Mouse (Mus musculus): ENCODE results near the gene Cfdp1. TPM values are rescaled to one million over a fixed set of nuclear protein-coding genes. Genes with fewer than 3 reads are reported as not detected.
A peak's percentile ranks its signal among the peaks of the same experiment; 100 is the strongest.

Gene Cfdp1
- total RNA-seq (2022): 10 to 100 TPM; 11.7 to 17.6 (median 14.7) TPM

DNA sequence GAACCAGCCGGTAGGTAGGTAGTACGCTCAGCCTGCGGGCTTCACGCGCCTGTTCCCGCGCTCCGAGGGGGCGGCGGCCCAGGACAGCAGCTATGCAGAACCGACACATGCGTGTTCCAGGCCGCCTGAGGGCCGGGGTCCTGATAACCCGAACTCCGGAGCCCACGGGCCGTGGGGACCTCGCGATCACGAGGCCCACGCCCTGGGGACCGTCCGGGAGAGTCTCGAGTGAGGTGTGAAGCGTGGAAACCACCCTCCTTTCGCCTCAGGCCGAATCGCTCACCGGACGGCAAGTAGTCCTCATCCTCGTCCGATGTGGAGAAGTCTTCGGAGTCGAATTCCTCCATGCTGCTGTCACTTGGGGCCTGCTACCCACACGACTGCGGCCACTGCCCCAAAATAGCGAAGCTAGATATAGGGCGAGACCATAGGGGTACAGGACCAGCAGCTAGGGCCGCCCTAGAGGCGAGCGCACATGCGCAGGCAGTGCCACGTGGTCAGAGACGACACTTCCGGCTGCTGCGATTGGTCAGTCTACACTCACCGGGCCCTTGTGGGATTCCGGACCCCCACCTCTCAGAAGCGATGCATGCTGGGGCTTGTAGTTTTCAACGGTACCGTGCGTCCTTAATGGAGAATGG, at the start of gene Cfdp1:
Gene Cfdp1 (minus strand): TSS at position 431 of the 641 bp plus-strand sequence.
- DNase-seq (ENCODE audit: low spot score in 2 of 2): peak; percentile 90 to 92

DNA sequence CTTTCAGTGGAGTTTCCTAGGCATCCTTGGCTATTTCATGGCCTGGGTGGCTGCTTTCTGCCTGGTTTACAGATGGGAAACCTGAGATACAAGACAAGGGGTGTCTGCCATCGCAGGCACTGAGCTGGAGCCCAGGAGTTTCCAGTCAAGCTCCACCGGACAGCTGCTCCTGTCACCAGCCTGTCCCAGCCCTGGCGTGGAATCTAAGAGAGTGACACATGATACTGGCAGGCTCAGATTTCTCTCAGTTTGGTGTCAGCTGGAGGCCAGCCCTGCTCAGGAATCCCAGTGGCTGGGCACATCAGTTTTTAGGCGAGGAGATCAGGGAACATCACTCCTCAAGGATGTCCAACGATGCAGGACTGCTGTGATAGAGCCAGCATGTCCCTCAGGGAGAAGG, 48.0 kb upstream of the Cfdp1 start:
- DNase-seq (ENCODE audit: low spot score in 2 of 2): peak; percentile 71 to 82

DNA sequence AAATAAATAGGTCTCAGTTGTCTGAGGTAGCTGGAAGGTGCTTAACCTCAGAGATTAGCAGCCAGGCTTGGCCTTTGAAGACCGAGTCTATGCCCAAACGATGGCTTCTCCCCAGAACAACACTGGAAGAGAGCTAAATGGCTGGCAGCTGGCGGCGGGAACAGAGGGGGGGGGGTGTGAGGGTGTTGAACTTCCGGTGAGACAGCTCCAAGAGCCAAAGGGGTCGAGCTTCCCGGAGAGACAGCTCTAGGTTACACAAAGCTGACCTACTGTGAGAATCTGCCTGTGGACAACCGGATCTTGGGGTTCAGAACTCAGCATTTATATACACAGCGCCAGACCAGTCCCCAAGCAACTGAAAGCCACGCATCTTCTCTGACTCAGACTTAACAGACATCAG, 44.5 kb upstream of the Cfdp1 start:
- no peak for DNase-seq (ENCODE audit: low spot score in 2 of 2)

DNA sequence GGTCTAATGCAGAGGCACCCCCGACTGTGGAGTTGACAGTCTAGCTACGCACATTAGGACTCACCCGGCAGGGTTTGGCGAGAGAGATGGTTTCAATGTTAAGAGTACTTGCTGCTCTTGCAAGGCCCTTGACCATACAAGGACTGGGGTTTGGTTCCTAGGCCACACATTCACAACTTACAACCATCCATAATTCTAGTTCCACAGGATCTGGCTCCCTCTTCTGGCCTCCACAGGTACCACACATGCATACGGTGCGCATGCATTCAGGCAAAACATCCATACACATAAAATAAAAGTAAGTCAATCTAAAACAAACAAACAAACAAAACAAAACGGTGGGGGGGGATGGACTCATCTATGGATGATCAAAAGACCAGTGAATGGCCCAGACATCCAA, 40.9 kb upstream of the Cfdp1 start:
- no peak for DNase-seq (ENCODE audit: low spot score in 2 of 2)

DNA sequence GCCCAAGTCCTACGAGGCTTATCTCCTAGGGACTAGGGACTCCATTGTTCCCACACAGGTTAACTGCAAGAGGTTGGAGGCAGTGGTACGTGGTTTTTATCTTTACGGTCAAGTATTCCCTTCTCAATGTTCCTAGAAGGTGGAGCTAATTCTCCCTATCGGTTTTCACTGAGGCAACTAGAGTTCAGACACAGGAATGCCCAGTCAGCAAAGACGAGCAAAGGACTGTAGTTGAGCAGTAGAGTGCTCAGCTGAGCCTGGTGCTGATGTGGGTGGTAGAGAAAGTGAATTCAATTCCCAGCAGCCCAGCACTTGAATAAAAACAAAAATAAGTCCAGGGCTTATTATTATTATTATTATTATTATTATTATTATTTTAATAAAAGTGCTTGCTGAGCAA, 38.5 kb upstream of the Cfdp1 start:
- no peak for DNase-seq (ENCODE audit: low spot score in 2 of 2)

DNA sequence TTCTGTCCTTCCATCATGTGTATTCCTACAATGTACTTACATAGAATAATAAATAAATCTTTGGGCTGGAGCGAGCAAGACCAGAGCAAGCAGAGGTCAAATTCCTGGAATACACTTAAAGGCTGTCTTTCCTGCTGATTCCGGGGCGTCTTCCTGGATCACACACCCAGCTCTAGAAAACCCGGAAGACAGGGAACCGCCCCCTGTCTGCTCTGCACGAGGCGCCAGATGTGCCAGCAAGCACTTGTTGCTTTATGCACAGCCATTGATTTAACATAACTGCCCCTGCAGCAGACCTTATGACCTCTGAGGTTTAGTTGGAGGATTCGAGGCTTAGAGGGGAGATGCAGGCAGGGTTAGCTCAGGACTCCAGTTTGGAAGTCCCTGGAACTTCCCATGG, 37.9 kb upstream of the Cfdp1 start:
- no peak for DNase-seq (ENCODE audit: low spot score in 2 of 2)

DNA sequence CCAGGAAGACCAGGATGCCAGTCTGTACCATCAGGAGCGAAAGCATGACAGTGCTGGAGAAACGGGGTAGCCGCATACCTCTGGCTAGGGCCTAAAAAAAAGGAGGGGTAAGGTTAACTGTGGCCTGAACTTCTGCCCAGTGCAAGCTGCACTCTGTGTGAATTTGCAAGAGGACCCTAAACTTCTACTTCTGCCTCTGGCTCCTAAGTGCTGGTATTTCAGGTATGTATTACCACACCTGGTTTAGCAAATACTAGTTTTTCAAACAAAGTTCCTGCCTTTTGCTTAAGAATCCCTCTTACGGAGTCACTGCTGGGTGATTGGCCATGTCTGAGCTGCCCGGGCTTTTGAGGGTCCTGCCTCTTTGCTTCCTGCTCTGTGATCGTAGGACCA, 36.8 kb upstream of the Cfdp1 start:
- no peak for DNase-seq (ENCODE audit: low spot score in 2 of 2)

DNA sequence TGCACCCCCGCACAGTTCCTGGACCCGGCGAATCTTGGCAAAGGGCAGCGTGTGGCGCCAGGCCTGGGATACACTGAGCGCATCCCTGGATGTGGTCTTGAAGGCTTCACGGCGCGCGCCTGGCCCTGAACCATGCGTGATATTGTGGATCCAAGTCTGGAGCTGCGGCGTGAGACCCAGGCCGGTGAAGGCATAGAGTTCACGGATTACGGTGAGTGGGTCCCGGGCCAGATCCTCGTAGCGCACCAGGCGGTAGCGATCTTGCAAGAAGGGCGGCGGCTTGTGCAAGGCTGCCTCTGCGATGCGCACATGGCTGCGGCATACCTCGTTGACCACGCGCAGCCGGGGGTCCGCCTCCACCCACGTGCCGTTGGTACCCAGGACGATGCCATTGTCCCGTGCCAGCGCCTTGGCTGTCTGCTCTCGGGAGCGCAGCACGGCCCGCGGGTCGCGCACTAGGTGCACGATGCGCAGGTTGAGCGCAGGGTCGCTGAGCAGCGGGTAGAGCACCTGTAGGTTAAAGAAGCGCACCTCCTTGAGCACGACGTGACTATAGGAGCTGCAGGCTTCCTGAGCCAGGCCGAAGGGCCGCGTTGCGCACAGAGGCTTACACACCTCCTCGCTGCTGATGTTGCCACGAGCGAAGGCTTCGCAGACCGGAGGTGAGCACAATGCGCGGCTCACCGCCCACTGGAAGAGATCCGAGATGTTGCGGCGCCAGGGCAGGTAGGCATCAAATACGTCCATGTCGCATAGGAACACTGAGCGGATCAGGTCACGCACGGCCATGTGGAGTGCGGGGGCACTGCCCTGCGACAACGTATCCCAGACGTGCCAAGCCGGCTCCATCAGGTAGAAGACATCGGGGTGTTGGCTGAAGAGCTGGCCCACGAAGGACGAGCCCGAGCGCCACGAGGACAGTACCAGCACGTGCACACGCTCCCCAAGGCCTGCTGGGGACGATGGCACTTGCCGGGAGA, 36.1 kb upstream of the Cfdp1 start:
- no peak for DNase-seq (ENCODE audit: low spot score in 2 of 2)

DNA sequence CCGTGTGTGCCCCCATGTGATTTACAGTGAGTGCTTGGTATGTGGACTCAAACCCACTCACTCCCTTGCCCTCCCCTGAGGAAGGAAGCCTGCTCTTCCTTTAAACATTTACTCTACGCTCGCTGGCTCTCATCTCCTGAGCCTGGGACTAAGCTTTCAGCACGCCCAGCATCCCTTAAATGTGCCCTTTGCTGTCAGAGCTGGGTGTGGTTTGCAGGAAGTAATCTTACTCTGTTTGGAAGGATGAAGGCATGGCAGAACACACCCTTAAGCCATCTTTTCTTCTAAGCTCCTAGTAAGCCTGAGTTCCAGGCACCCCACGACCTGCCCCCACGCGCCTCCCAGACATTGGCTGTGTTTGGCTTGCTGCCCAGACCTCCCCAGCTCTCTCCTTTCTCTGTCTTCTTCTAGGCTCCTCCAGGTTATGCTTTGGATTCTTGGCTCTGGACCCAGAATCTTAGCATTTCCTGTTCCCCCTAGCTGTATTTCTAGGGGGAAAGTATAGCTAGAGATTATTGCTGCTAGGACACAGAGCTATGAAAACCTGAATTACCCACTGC, 34.1 kb upstream of the Cfdp1 start:
- no peak for DNase-seq (ENCODE audit: low spot score in 2 of 2)

DNA sequence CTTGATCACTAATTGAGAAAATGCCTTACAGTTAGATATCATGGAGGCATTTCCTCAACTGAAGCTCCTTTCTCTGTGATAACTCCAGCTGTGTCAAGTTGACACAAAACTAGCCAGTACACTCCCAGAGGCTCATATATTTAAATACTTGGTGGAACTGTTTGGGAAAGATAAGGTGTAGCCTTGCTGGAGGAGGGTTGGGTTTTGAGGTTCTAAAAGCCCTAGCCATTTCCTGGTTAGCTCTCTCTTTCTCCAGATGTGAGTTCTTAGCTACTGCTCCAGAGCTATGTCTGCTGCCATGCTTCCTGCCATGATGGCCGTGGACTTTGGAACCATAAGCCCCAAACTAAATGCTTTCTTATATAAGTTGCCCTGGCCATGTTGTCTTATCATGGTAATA, 33.4 kb upstream of the Cfdp1 start:
- DNase-seq (ENCODE audit: low spot score in 2 of 2): no peak

DNA sequence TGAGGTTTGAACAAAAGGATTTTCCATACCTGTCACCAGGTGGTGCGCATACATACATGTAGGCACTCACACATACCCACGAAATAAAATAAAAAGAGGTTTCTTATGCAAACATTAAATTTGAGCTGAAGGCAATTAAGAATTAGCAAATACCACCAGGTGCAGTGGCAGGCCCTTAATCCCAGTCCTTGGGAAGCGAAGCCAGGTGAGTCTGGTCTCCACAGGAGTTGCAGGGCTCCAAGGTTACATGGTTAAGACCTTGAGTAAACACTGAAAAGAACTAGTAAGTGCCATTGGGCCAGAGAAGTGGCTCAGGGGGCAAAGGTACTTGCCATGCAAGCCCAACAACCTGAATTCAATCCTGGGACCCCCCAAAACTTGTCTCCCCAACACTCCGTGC, 29.5 kb upstream of the Cfdp1 start:
- no peak for DNase-seq (ENCODE audit: low spot score in 2 of 2)

DNA sequence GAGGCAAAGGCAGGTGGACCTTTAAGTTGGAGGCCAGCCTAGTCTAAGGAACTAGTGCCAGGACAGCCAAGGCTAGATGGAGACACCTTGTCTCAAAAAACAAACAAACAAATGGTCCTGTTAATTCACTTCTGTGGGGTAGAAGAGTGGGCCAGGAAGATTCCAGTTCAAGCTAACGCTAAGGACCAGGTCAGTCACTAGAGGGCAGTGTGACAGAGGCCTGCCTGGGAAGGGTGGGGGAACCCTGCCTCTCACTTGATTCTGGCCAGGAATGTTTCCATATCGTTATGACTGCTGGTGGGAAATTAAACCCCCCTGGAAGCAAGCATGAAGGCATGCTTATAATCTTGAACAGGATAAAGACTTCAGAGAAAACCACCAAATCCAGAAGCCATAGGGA, 27.5 kb upstream of the Cfdp1 start:
- no peak for DNase-seq (ENCODE audit: low spot score in 2 of 2)

DNA sequence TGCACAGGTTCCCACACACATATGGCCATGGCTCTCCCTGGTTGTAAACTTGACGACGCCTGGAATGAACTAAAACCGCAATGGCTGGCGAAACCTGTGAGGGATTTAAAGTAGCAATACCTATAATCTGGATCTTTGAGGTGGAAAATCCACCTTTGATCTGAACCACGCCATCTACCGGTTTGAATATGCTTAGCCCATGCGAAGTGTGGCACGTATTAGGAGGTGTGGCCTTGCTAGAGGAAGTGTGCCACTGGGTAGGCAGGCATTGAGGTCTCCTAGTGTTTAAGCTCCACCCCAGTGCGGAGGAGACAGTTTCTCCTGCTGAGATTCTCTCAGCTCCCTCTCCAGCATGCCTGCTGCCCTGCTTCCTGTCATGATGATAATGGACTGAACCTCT, 23.6 kb upstream of the Cfdp1 start:
- no peak for DNase-seq (ENCODE audit: low spot score in 2 of 2)

DNA sequence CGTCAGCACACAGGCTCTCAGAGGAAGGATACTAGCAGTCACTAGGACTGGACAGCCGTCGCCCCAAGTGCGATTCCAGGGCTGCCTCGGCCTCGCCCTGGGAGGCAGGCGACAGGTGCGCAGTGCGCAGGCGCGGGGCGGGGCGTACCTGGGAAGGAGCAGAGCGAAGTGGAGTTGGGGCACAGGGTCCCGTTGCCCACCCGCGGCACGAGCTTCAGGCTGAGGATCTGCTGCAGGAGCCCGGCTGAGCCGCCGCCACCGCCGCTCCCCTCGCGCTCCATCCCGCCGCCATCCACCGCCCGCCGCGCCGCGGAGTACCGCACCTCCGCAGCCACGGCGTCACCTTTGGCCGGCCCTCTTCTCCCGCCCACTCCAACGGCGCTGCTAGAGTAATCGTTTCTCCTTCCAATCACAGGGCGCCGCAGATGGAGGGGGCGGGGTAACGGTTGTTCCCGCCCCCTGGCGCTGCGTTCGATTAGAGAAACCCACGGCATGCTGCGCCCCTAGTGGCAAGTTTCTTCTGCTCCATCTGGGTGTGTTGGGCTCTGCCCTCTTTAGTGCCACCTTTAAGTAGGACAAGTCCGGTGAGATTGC, 22.4 kb upstream of the Cfdp1 start, which contains the start of gene Tmem170:
Gene Tmem170 (minus strand): TSS at position 396 of the 594 bp plus-strand sequence.
- DNase-seq (ENCODE audit: low spot score in 2 of 2): peak; percentile 99

DNA sequence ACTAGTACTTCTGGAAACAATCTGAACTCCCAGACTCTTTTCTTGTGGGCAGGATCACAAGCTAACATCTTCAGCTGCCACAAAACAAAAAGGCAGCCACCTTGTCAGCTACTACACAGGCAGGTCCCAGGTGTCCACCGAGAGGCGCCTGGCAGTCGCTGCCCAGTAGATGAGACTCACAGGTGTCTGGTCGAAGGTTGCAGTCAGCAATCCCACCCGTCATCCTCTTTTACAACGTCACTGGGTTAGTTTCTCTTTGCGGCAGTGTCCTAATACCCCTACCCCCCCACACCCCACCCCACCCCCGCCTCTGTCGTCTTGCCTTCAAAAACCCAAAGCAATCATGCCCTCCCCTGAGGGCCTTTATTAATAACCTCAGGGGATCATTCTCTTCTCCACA, 21.7 kb upstream of the Cfdp1 start:
- no peak for DNase-seq (ENCODE audit: low spot score in 2 of 2)

DNA sequence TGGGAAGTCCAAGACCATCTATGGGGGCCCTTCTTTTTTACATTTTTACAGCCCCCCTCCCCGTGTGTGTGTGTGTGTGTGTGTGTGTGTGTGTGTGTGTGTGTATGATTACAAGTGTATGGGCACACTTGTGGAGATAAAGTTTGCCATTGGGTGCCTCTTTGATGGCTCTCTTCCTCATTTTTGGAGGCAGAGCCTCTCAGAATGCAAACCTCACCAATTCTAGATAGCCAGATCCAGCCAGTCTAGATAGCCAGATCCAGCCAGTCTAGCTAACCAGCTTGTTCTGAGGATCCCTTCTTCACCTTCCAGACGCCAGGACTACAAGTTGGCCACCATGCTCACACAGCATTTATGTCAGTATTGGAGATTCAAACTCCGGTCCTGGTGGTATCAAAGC, 17.2 kb upstream of the Cfdp1 start:
- DNase-seq (ENCODE audit: low spot score in 2 of 2): no peak

DNA sequence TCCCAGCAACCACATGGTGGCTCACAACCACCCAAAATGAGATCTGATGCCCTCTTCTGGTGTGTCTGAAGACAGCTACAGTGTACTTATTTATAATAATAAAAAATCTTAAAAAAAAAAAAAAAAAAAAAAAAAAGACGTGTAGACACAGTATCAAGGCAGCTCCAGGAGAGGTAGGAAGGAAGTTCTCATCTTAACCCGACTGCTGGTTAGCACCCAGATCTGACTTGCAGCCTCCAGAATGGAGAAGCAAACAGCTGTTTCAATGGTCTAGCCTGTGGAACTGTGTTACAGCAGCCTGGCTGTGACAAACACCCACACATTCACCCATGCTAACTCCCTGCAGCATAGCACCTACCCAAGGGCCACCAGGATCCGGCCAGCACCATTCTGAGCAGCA, 16.3 kb upstream of the Cfdp1 start:
- DNase-seq (ENCODE audit: low spot score in 2 of 2): no peak

DNA sequence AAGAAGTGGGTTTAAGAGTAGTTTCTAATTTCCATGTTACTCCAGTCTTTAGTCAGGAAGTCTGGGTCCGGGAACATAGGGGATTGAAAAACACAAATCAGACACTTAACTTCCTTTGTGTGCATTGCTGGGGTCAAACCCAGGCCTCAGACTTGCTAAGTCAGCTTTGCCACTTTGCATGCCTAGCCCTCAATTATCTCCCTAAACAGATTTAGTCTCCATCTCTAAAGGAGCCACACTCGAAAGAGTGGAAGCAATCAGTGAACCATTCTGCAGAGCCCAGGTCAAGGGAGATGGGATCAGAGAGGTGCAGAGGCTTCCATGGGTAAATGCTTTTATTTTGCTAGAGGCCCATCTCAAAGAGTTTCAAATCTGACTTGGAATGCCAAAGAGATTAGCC, 14.6 kb upstream of the Cfdp1 start:
- DNase-seq (ENCODE audit: low spot score in 2 of 2): no peak

DNA sequence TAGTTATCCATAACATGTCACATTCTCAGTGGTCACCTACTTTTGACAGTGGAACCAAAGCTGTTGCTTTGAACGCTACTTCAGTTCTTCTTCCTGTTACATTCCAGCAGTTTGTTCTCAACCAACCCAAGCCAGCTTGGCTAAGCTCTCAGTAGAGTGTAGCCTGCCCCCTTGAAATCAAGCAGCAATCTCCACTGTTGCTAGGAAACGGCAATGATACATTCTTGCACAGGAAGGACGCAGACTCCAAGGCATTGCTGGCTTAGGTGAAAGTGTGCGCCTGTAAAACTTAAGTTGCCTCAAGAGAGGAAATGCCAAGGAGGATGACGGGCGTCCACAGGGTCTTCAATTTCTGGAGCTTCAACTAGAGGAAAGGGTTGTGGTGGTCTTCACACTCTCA, 11.8 kb upstream of the Cfdp1 start:
- no peak for DNase-seq (ENCODE audit: low spot score in 2 of 2)

DNA sequence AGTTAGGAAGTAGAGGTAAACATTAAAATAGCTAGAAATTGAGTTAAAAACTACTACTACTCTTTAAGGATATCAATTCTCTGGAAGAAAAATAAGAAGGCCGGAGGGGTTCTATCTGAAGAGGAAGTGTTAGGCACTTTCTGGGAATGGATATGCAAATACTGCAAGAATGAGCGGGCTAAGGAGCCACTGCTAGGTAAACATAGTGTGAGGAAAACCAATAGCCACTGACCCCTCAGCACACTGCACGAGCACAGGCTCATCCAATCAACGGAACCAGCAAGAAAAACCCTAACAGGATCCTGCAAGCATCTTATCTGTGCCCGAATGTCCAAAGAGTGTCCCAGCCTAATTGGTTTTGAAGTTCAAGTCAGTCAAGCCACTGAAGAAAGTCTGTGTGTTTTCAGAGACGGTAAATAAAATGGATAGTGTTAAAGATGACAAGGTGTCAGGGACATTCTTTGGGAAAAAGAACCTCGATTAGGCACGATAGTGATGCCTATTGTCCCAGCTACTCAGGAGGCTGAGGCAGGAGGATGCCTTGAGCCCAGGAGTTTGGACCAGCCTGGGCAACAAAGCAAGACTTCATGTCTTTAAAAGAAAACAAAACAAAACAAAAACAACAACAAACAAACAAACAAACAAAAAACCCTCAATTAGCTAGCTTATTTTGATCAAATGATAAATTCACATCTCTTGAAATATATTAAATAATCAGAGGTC, 11.2 kb upstream of the Cfdp1 start:
- no peak for DNase-seq (ENCODE audit: low spot score in 2 of 2)

DNA sequence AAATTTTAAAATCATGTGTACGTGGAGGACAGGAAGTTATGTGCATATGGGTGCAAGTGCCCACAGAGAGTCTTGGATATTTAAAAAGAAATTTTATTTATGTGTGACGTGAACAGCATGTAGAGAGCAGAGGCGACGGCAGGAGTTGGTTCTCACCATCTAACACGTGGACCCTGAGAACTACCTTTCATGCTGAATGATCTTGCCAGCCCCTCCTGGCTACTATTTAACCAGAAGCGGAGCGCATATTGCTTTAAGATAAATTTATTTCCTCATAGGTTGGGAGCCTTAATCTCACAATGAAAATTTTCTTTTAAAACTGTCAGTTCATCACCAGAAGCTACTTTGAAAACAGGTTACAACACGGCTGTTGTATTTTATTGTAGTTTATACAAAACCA, 10.6 kb upstream of the Cfdp1 start:
- DNase-seq (ENCODE audit: low spot score in 2 of 2): no peak
